Mouse (Mus musculus): ENCODE measurements around the gene Nup210l.

DNA sequence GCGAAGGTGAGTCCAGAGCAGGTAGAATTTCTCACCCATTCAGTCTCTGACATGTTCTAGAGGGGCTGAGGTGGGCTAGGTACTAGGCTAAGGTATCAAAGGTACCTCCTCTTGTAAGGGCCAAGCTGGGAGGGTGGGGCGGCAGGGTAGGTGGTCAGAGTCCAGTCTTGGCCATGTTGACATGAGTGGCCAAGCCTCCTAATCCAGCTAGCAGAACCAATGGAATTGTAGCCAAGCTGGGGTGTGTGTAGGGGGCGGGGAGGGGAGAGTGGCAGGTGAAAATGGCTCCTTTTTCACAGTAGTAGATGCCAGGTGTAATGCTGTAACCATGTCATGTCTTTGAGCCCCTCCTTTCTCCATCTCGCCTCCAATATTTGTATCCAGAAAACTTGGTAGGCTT, 154.6 kb downstream of the Nup210l start:
- TF ChIP-seq CTCF (conservative IDR thresholded peaks at IDR 0.05; ENCODE audit: low read length) (no peak), POU5F1 (IDR thresholded peaks at IDR 0.05; ENCODE audit: borderline replicate concordance, low read length) (no peak), NANOG (IDR thresholded peaks at IDR 0.05; ENCODE audit: borderline replicate concordance, low read length) (no peak)

All from E14TG2a.4 (cell line).